ENCODE assay signal across 10 mouse cellular contexts in genomic region chr5:27052441-27052840, GRCm38 (mm10).
DNase-seq lines count a peak whose midpoint lies in the region.
"Had no signal": no experiment of that assay in that cellular context is flagged by ENCODE, and none has a peak within 500 bp of the region (broad histone marks: within the 10 kb centered on the region; RNA-seq: fewer than 3 reads in every experiment).

No protein-coding gene starts in this region.

- peak; percentile 17 for DNase-seq in adrenal gland, adult 2 months
- no peak for DNase-seq in adrenal gland, adult 18-20 months (ENCODE audit: low spot score in 2 of 2)
- DNase-seq in kidney, postnatal 10 days, result peak; percentile 54
- DNase-seq in kidney, adult 8-10 months, result no peak
- DNase-seq in testis, postnatal 10 days (ENCODE audit: low spot score), result peak; percentile 55
- no peak for DNase-seq in testis, postnatal 14 days (ENCODE audit: low spot score)
- no peak for DNase-seq in right cerebral cortex, postnatal 10 days (ENCODE audit: low spot score in 2 of 2)
- DNase-seq in c-Kit-positive CD71-positive TER-119-positive erythroid progenitor cells, embryonic 14.5 days (ENCODE audit: low spot score), result no peak
- DNase-seq: cerebellum, postnatal 14 days; right cerebral cortex, postnatal 14 days had no signal

Comparison
In these comparisons a context has a peak if more than half of its experiments do, and no peak if none do; other contexts are left out.
1. DNase-seq: peak in adrenal gland, adult 2 months (single experiment), kidney, postnatal 10 days (single experiment) and testis, postnatal 10 days (single experiment); none in adrenal gland, adult 18-20 months (0 of 2), kidney, adult 8-10 months (0 of 2), testis, postnatal 14 days (single experiment), right cerebral cortex, postnatal 10 days (0 of 2) and c-Kit-positive CD71-positive TER-119-positive erythroid progenitor cells, embryonic 14.5 days (single experiment).